Mouse (Mus musculus) layer of hippocampus, postnatal 14 days (tissue): Measurements from ENCODE around the gene Tssk3. TPM values are rescaled to one million over a fixed set of nuclear protein-coding genes. Genes with fewer than 3 reads are reported as not detected.

Experiments used
- DNase-seq, 2 experiments: peaks; one replicate each; pipeline ENCODE4 v3.0.0; 2021 to 2022; ENCODE audit warnings: low spot score in 2 of 2, mixed read lengths in 1 of 2
- total RNA-seq, 2 experiments: library from RNA; stranded (reverse); gene quantifications; 2 replicates each; pipeline ENCODE4 v1.2.3; 2021

The Tssk3 gene
- total RNA-seq, 2 experiments from 2014 or later = not detected

GRCm38 (mm10) chr4:129451471-129452169 is 39.2 kb downstream of the Tssk3 start:
- no peak for DNase-seq

GRCm38 (mm10) chr4:129450851-129451250 is 40.0 kb downstream of the Tssk3 start:
- DNase-seq = no peak

- no peak for DNase-seq
These were observed 42.1 kb downstream of the Tssk3 start for GRCm38 (mm10) chr4:129448713-129449112.

- DNase-seq = no peak
These were observed 42.9 kb downstream of the Tssk3 start for GRCm38 (mm10) chr4:129447778-129448563.

GRCm38 (mm10) chr4:129447360-129447759 is 43.5 kb downstream of the Tssk3 start:
- no peak for DNase-seq

- no peak for DNase-seq
These were observed 49.7 kb downstream of the Tssk3 start for GRCm38 (mm10) chr4:129441145-129441544.

- peak; percentile 70 to 87 for DNase-seq
These were observed 50.3 kb downstream of the Tssk3 start, which contains the start of gene Zbtb8b for GRCm38 (mm10) chr4:129440340-129441063. Zbtb8b (minus strand) TSS chr4:129440853.

Other genes starting within 250 kb of the Tssk3 start
- gene C77080, start 229.6 kb downstream of the Tssk3 start, total RNA-seq = 10 to 100 TPM; 10.7 to 11.7 TPM
- 1 to 10 TPM; 1.2 TPM for gene Sync, start 203.4 kb downstream of the Tssk3 start, total RNA-seq
- 100 to 1,000 TPM; 130 to 131 TPM for gene Rbbp4, start 155.7 kb downstream of the Tssk3 start, total RNA-seq
- gene Zbtb8os, start 155.3 kb downstream of the Tssk3 start, total RNA-seq = 10 to 100 TPM; 23.7 to 26.3 TPM
- 1 to 10 TPM; 6.1 to 6.3 TPM for gene Zbtb8a, start 112.9 kb downstream of the Tssk3 start, total RNA-seq
- gene Zbtb8b, start 50.2 kb downstream of the Tssk3 start, total RNA-seq = 1 to 10 TPM; 4.0 to 5.0 TPM
- gene Bsdc1, start 29.4 kb downstream of the Tssk3 start, total RNA-seq = 10 to 100 TPM; 52.2 to 54.2 TPM
- under 1 TPM in 1 of 2 experiments, not detected in 1; 0.72 TPM for gene Fam229a, start 168 bp upstream of the Tssk3 start, total RNA-seq
- gene Marcksl1, start 22.6 kb upstream of the Tssk3 start, total RNA-seq = 100 to 1,000 TPM; 372 to 379 TPM
- 10 to 100 TPM; 36.4 to 44.6 TPM for gene Hdac1, start 51.7 kb upstream of the Tssk3 start, total RNA-seq
- 1 to 10 TPM; 4.0 to 4.4 TPM for gene Lck, start 82.6 kb upstream of the Tssk3 start, total RNA-seq
- under 1 TPM in 1 of 2 experiments, not detected in 1; 0.37 TPM for gene Fam167b, start 87.5 kb upstream of the Tssk3 start, total RNA-seq
- gene Eif3i, start 109.6 kb upstream of the Tssk3 start, total RNA-seq = 100 to 1,000 TPM; 121 to 128 TPM
- gene Tmem234, start 109.6 kb upstream of the Tssk3 start, total RNA-seq = 10 to 100 TPM; 86.1 to 90.9 TPM
- 1 to 10 TPM; 3.4 to 4.4 TPM for gene Dcdc2b, start 123.2 kb upstream of the Tssk3 start, total RNA-seq
- gene Iqcc, start 128.1 kb upstream of the Tssk3 start, total RNA-seq = 10 to 100 TPM; 31.3 to 35.7 TPM
- gene Ccdc28b, start 132.9 kb upstream of the Tssk3 start, total RNA-seq = 100 to 1,000 TPM; 102 to 116 TPM
- 10 to 100 TPM; 39.8 to 46.9 TPM for gene Txlna, start 150.0 kb upstream of the Tssk3 start, total RNA-seq
- 10 to 100 TPM; 88.9 to 93.4 TPM for gene Kpna6, start 181.7 kb upstream of the Tssk3 start, total RNA-seq
- 10 to 100 TPM; 12.8 to 15.2 TPM for gene Tmem39b, start 205.8 kb upstream of the Tssk3 start, total RNA-seq